11 mouse cellular contexts compared by ENCODE assay signal in the genomic region with DNA sequence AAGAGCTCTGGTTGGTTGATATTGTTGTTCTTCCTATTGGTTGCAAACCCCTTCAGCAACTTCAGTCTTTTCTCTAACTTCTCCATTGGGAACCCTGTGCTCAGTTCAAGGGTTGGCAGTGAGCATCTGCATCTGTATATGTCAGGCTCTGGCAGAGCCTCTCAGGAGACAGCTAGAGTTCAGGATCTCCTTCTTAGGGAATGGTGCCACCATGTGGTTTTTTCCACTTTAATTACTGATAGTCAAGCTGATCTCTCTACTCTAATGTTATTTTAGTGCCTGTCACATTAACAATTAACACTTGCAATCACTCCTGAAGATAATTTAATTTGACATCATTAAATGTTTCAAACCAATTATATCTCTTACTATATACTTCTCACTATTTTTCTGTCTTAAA.
"Had no signal": no experiment of that assay in that cellular context is flagged by ENCODE, and none has a peak within 500 bp of the region (broad histone marks: within the 10 kb centered on the region; RNA-seq: fewer than 3 reads in every experiment).

No protein-coding gene starts in this region.

- H3K4me1 ChIP-seq: limb, embryonic 15.5 days; liver, embryonic 13.5 days; midbrain, embryonic 15.5 days had no signal

- H3K4me3 ChIP-seq: limb, embryonic 15.5 days; liver, embryonic 13.5 days; midbrain, embryonic 15.5 days had no signal

- H3K36me3 ChIP-seq: limb, embryonic 15.5 days; liver, embryonic 13.5 days; midbrain, embryonic 15.5 days had no signal

- H3K27ac ChIP-seq: kidney, postnatal 0 days; limb, embryonic 15.5 days; liver, embryonic 13.5 days; midbrain, embryonic 15.5 days had no signal

- DNase-seq: kidney, adult 11 months; kidney, adult 9 months; kidney, postnatal 36 days; liver, embryonic 13.5 days; liver, postnatal 0 days; lung, postnatal 36 days; thymus, adult 18-20 months; thymus, postnatal 25 days had no signal

- H3K27me3 ChIP-seq: limb, embryonic 15.5 days; liver, embryonic 13.5 days; midbrain, embryonic 15.5 days had no signal
